Mouse (Mus musculus): ENCODE measurements around the gene Cacna1d.

Cacna1d gene

DNA sequence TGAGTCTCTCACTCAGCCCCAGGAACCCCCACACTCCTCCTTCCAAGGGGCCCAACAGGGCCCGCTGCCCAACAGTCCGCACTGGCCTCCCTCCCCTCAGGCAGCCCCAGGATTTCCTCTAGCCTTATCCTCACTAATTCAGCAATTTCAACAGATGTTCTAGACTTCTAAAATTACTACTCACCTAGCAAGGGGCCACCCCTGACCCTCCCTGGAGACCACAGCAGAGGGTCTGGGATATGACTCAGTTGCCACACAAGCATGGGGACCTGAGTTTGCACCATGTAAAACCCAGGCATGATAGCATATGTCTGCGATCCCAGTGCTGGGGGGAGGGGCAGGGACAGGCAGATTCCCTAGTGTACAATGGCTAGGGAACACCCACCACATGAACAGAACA lies 151.1 kb downstream of the Cacna1d start:
- in situ Hi-C loops (cut with MboI, MseI), result no loop called here

DNA sequence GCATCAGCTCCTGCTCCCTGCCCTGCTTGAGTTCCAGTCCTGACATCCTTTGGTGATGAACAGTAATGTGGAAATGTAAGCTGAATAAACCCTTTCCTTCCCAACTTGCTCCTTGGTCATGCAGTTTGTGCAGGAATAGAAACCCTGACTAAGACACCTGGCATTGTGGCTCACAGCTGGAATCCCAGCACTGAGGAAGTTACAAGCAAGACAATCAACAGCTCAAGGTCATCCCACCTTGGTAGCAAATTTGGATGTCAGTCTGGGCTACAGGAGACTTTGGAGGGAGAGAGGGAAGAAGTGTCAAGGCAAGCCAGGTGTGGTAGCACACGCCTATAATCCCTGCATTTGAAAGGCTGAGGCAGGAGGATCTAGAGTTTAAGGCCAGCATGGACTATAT lies 159.4 kb downstream of the Cacna1d start:
- in situ Hi-C loops (cut with MboI, MseI), result no loop called here

DNA sequence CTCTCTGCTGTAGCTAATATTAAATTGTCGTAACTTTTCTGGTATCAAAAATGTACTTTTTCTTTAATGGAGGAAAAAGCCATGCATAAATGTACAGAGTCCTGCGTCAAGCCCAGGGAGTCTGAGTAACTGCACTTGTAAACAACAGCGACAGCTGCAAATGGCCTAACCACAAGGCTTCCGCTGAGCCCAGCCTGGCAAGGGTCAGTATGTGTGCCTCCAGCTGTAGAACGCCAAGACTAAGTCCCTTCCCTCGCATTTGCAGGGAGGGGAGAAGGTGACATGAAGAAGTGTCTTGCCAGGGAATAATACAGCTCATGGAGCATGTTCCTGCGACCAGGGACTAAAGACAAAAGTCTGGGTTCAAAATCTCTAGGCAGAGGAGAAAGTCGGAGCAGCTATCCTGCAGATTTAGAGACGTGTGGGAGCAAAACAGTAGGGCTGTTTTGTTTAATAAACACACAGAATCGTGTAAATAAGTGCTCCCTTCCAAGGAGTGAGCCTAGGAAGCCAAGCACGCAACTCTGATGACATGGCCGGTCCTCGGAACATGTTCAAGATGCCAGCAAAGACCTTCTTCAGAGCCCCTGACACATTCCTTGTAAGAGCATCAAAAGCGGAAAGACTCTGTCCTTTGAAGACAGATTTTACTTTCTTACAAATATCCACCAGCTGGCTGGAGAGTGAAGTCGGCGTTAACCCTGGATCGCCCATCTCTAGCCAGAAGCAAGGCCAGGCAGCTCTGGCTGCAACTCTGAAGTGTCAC lies 160.7 kb downstream of the Cacna1d start:
- in situ Hi-C loops (cut with MboI, MseI), result no loop called here

DNA sequence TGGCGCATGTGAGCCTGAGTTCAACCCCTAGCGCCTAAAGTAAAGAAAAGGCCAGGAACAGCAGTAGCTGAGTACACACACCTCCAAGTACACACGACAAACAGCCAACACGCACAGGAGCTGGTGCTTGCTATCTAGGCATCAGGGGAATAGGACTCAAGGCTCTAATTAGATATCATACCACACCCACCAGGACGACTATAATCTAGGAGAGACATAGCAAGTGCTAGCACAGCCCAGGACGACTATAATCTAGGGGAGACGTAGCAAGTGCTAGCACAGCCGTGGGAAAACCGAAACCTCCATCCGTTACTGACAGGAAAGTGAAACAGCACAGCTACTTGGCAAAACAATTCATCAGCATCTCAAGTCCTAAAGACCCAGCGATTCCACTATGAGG lies 162.1 kb downstream of the Cacna1d start:
- in situ Hi-C loops (cut with MboI, MseI), result no loop called here

DNA sequence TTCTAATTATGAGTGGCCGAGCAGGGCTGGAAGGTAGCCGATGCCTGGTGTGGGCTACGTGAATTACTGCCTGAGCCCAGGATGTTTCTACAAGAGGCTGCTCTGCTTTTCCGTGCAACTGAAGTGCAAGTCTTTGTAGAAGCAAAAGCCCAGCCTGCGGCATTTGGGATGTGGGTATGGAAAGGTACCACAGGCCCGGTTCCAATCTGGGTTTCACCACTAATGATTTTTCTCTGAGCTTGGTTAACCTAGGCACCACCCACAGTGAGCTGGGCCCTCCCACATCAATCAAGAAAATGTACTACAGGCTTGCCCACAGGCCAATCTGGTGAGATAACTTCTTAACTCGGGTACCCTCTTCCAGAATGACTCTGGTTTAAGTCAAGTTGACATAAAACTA lies 163.8 kb downstream of the Cacna1d start:
- in situ Hi-C loops (cut with MboI, MseI), result no loop called here

DNA sequence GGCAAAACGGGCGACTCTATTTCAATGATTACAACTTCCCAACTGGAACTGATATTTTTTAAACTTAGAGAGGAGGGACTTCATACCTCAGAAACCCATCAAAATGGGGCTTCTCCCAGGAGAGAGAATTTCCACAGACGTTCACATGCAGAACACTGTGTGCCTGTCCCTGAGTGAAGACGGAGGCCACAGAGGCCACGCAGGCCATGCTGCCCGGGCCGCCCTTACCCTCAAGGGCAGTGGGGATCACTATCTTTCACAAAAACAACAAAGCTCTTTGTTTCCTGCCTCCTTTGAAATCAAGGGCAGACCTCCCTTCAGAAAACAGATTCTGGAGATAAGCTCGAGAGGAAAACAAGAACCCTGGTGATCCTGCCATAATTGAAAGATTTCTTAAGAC lies 164.2 kb downstream of the Cacna1d start:
- in situ Hi-C loops (cut with MboI, MseI), result no loop called here

DNA sequence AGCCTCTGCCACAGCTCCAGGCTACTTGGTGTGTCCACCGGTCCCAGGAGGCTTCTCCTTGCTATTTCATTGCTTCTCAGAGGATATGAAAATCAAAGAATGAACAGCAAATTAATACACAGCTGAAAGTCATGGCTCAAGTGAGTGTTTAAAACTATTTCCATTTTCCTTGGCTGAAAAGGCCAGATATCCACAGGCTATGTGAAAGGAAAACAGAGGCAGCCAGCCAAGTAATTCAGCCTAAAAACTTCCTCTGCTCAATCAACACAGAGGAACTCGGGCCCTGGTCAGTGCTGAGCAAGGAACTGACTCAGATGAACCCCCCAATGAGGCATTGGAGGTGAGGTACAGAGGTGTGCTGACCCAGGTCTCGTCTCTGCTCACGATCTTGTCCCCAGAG lies 165.0 kb downstream of the Cacna1d start:
- in situ Hi-C loops (cut with MboI, MseI), result no loop called here

DNA sequence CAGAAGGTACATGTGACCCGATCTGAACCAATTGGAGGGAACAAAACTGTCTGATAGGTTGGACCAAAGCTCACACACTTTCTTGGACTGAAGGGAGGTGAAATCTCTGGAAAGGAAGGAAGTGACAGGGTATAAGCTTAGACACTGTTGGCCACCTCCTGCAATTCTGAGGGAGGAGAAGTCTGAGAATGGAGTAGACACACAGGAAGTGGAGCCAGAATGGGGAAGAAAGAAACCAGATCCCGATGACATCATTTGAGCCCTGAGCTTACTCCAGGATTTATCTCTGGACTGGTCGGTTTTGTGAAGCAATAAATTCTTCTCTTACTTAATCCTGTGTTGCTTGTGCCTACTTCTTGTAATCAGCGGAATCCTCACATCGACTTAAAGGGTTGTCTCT lies 166.3 kb downstream of the Cacna1d start:
- in situ Hi-C loops (cut with MboI, MseI), result no loop called here

DNA sequence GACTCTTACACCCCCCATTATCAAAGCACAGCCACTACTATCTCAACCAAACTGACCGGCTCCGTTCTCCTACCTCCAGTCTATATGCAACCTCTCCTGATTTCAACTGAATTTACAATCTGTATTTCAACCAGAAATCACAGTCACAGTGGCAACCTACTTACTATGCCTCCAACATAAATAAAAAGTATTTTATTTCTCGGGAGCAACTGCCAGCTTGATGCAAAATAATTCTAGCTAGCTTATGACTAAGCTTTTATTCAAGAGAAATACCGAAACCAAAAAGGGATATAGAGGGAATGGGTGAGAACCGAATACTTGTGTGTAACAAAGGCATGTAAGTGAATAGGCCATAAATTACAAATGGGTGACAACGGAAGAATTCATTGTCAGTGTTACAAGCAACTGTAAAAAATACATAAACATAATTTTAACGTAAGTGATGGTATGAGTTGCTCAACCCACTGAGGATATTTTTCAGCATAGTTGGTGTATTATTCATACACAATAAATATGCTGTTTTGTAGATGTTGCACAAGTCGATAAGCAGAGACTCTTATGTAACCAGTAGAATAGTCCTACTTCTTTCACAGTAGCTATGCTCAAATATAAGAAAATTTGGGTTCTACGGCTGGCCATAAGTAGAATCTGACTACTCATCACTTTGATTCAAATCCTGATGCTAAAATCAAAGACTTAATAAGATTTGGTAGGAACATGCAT lies 172.4 kb downstream of the Cacna1d start:
- in situ Hi-C loops (cut with MboI, MseI), result no loop called here

DNA sequence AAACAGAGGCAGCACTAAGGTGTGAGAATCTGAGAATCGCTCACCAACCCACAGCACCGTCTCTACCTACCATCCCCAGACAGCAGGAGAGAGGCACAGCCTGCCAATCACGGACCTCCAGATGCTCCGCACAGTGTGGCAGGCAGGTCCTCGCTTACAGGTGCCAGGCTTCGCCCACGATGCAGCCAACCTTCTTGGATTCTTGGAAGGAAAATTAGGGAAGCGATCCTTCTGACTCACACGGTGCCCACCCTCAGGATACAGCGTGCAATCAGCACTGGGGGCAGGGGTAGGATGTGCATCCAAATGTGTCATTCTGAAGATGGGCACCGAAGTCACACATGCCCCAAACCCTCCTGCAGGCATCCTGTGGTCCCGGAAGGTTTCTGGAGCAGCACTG lies 173.0 kb downstream of the Cacna1d start:
- in situ Hi-C loops (cut with MboI, MseI), result no loop called here

DNA sequence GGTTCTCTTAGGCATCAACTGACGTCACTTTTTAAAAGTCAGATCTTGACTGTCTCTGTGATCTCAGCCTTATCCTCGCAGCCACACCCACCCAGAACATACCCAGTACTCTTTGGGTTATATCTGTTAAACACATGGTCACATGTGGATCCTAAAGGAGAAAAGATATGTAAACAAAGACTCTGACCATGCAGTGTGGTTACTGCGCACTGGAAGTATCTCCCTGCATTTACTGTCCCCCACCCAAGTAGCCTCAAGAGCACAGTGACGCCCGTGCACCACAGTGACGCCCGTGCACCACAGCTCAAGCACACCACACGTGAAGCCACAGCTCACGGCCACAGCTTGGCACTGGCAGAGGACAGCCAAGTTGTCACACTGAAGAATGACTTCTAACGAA lies 173.6 kb downstream of the Cacna1d start:
- in situ Hi-C loops (cut with MboI, MseI), result no loop called here

DNA sequence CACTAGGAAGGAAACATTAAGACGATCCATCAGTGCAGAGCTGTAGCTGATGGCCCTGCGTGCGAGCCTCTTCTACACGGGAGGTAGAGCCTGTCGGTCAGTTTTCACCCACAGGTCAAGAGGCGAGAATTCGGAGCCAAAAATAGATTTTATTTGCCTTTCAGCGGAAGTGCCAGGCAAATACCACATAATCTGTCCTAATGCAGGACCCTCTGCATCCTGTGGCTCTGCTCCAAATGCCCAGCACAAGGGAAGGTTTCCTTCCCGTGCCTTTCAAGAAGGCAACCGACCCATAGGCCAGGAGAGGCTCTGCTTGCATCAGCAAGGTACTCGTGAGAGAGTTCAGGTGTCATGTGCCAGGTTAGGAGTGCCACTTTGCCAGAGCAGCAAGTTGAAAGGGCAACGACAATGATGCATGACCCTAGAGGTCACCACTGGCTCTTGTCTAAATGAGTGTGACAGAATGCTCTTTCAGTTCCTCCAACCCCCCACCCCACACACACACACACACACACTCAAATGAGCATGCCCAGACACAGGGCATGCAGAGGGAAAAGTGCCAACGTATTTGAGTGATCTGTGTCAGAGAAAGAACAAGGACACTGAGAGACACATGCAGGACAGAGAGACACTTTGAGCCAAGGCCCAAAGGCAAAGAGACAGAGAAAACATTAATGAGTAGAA lies 179.9 kb downstream of the Cacna1d start:
- in situ Hi-C loops (cut with MboI, MseI), result no loop called here

DNA sequence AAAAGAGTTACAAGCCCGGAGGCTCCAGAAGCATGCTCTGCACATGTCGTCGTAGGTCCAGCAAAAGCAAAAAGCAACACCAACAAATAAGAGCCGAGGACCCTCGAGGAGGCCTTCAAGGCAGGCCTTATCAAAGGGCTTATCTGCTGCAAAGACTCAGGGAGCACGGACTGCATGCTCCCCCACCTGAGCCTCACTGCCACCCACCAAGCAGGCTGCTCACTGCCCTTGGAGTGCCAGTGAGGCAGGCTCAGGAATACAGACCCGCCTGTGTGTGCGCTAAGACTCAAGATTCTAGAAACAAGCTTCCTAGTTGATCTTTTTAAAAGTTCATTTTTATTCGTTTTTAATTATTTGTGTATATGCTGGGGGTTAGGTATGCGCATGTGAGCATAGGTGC lies 181.0 kb downstream of the Cacna1d start:
- in situ Hi-C loops (cut with MboI, MseI), result no loop called here

DNA sequence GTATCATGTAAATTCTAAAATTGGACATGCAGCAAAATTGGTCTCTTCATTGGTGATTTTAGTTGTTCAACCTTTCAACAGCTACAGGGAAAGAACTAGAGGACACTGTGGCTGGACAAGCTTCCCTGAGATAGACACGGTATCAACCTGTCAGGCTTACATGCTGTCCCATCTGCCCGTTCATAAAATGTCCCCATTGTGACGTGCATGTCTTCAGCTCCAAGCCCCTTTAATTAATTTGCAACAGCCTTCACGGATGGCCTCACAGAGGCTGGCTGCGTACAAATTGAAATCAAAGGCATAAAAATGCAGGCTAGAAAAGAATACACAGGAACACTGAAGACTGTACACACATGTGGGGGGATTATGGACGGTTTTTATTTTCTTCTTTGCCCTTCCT lies 185.0 kb downstream of the Cacna1d start:
- in situ Hi-C loops (cut with MboI, MseI), result no loop called here

DNA sequence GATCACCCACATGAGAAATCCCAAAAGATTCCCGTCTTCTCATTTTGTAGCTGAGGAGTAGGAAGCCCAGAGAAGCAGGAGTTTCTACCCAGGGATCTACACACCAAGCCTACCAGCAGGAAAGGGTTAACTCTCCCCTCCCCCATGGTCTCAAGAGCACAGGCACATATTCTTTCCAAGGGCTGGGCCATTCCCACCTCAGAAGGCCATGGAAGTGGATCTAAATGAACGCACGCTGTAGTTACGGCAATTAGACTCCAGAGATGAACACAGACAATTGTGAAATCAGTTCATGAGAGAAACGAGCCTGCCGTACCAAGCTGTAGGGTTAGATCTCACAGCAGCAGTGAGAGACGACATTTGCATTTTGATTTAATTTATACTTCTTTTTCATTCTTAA lies 191.3 kb downstream of the Cacna1d start:
- in situ Hi-C loops (cut with MboI, MseI), result no loop called here

DNA sequence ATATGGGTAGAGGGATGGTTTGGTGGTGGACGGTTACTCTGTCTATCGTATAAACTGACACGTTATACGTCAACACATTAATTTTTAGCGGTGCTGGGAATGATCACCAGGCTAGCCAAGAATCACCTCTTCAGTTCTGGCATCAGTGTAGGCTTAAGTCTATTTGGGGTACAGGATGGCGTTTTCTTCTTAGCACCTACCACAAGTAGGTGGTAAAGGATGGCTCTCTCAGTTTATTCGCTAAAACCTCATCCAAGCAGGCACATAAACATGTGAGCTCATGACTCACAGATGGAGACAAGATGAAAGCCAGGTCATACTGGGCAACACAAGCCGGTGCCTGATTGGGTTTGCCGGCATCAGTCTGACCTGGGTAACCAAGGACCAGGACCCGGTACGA lies 193.8 kb downstream of the Cacna1d start:
- in situ Hi-C loops (cut with MboI, MseI), result no loop called here

DNA sequence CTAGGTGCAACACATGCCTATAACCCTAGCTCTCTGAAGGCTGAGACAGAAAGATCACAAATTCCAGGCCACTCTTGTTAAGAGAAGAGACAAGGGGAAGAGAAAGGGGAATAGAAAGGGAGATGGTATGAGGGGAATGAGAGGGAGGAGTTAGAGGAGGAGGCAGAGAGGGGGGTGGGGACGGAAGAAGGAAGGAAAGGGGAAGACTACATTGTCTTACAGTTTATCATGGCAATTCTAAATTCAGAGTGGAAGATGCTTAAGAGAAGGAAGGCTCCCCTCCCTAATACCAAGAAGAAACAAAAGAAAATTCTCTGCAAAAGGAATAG lies 199.2 kb downstream of the Cacna1d start:
- in situ Hi-C loops (cut with MboI, MseI), result no loop called here

DNA sequence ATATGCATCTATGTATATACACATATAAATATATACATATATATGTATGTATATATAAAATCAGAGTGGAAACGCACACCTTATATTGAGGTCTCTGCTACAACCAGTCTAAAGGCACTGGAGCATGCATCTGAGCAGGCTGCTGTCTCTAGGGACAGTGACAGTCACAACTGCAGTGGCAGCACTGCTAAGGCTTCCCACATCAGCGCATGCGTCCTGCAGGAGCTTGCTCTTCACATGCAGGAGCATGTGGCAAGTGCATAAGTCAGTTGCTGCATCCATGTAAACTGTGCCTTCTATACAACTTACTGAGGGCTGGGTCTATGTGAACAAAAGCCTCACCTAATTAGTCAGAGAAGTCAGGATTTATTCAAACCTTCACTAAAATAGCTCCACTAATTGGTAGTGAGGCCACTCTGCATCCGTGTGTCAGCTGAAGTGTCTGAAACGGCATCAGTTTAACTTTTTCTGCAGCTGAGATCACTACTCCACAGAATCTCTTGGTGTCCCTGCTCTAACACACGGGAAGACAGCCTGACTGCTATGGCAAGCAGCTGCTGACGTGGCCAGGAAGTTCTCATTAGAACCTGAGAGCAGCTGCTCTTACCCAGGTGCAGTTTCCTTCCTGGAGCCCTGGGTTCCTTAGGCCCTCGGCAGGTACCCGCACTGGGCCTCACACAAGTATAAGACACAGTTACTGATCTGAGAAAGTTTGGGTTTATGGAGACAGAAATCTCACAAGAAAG lies 199.7 kb downstream of the Cacna1d start:
- in situ Hi-C loops (cut with MboI, MseI), result no loop called here

DNA sequence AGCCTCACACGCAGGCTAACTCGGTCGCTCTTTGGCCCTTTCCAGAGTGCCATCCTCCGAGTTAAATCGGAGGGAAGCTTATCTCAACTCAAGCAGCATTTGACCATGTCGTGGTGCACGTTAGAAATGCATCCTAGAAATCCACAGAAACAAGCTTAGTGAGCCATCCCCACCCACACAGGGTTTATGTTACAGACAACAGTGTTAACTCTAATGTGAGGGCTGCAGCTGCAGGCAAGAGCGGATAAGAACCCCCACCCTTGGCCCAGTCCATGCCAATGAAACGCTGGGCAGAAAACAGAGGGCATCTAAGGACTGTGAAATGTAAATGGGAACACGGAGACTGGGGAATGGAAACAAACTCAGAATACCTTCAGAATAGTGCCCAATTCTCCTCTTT lies 206.8 kb downstream of the Cacna1d start:
- in situ Hi-C loops (cut with MboI, MseI), result no loop called here

DNA sequence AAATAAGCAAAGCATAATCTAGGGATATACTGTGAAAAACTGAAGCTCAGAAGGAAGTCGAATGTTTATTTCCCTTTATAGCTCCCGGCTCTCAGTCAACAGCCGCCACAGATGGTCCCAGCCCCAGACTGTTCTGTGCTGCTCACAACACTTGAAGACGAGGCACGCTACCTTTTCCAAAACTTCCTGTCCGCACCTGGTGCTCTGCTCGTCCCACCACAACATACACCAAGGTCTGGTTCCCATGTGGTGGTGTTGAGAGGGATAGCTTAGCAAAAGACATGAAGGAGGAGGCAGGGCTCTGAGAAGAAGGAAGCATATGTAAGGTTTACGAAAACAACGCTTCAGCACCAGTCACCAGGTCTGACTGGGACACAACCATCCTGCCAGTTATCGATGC lies 207.2 kb downstream of the Cacna1d start:
- in situ Hi-C loops (cut with MboI, MseI), result no loop called here

DNA sequence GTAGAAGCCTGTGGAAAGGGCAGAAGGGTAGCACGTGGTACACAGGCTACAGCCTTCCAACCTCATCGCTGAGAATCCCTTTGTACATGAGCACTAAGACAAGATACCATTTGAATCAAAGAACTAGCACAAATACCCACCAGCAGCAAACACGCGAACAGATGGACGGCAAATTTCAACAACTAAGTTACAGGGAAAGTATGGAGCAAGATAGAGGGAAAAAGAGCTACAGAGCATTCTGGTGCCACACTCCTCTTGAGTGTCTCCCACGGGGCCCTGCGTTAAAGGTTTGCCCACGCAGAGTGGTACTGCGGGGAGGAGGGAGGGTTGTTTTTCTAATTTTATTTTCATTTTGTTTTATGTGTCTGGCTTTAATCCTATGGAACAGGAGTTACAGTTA lies 215.7 kb downstream of the Cacna1d start:
- in situ Hi-C loops (cut with MboI, MseI), result no loop called here

DNA sequence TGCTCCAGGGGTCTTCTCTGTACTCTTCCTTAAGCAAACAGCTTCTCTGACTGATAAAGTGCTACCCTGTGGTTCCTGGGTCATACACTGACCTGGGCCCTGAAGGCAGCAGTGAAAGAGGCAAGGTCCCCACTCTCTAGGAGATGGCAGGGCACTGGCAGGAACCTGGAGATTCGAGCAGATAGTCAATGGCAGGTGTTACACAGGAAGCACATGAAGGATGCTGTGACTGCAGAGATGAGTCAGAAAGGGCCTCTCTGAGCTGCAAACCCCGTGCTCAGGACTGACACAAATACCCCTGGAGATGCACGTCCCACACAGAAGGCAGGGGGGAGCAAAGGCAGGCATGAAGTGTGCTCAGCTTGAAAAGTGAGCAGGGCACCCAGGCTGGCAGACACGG lies 218.3 kb downstream of the Cacna1d start:
- in situ Hi-C loops (cut with MboI, MseI), result no loop called here
